Mouse (Mus musculus) E14TG2a.4 (cell line): ENCODE measurements around the gene Astn1.

ENCODE experiments used
- CTCF ChIP-seq: conservative IDR thresholded peaks from 2 replicates; pipeline ENCODE4 v1.5.1; 2014; ENCODE audit warnings: low read length
- POU5F1 ChIP-seq: IDR thresholded peaks from 2 replicates; pipeline ENCODE4 v1.6.1; 2014; ENCODE audit warnings: low read length, borderline replicate concordance

GRCm38 (mm10) chr1:158386781-158387180 lies 24.7 kb downstream of the Astn1 start:
- TF ChIP-seq CTCF (no peak), POU5F1 (0 out of 2 replicates have a peak, but pooled peaks have one; percentile 38)
